Mouse (Mus musculus) forebrain, embryonic 12.5 days (tissue): ENCODE results near the gene Nacc2. TPM values are rescaled to one million over a fixed set of nuclear protein-coding genes. Genes with fewer than 3 reads are reported as not detected.

ENCODE experiments used
- polyA plus RNA-seq: library from polyadenylated mRNA; unstranded; fragments of >200 nt; fragmentation: Nextera tagmentation; extraction: Ambion mirVana; gene quantifications from 2 replicates; pipeline ENCODE4 v1.2.1, GENCODE M21; 2016

The Nacc2 gene
- polyA plus RNA-seq, 1 experiment from 2014 or later: 8.4 TPM

Other genes starting within 250 kb of the Nacc2 start
- 71.7 and 80.5 TPM in 2 replicates for gene Camsap1, start 139.9 kb downstream of the Nacc2 start, polyA plus RNA-seq
- gene Ubac1, start 101.5 kb downstream of the Nacc2 start, polyA plus RNA-seq: 86.7 and 88.6 TPM in 2 replicates
- gene Lhx3, start 85.1 kb upstream of the Nacc2 start, polyA plus RNA-seq: 0.15 TPM in 1 of 2 replicates, not detected in the other
- 20.0 and 21.4 TPM in 2 replicates for gene Qsox2, start 114.3 kb upstream of the Nacc2 start, polyA plus RNA-seq
- 0.34 and 0.45 TPM in 2 replicates for gene Ccdc187, start 171.3 kb upstream of the Nacc2 start, polyA plus RNA-seq
- gene Gpsm1, start 192.3 kb upstream of the Nacc2 start, polyA plus RNA-seq: 102 and 108 TPM in 2 replicates
- 34.5 and 36.3 TPM in 2 replicates for gene Dnlz, start 228.9 kb upstream of the Nacc2 start, polyA plus RNA-seq
- gene Card9, start 237.7 kb upstream of the Nacc2 start, polyA plus RNA-seq: 1.3 TPM in 2 replicates